Mouse (Mus musculus): ENCODE results near the gene Sirt6.

DNA sequence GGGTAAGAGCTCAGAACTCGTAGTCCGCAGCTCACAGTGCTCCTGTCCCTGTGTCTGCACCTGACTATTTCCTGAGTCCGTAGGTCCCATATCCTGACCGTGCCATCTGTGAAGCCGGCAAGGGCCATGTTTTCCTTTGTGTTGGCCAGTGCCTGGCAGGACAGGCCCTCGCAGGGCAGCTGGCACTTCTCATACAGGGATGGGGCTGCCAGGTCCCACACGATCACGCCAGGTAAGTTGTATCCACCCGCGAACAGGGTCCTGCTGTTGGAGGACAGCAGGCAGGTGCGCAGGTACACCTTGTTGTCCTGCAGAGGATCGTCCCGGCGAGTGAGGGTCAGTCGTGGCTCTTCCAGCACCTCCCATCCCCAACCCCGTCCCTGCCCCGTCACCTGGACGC is 33.7 kb downstream of the Sirt6 start:
- TF ChIP-seq CTCF (IDR thresholded peaks at IDR 0.05; ENCODE audit: low read depth) = no peak
- no peak for TF ChIP-seq EP300 (IDR thresholded peaks at IDR 0.05; ENCODE audit: low read depth)

Measured in heart, postnatal 0 days (tissue).